Mouse (Mus musculus) heart, embryonic 12.5 days (tissue): ENCODE measurements at regions not wholly inside any gene's neighbourhood (a gene's known extent, or its start where the extent isn't known, plus 50 kb on each side); places are given as distances from the start of the nearest gene placed in this dataset.

Source experiments
- ATAC-seq: fragments of 200-750 bp; cut with Nextera tagmentation; 2 replicates; pipeline ENCODE4 v1.8.0; 2017; ENCODE audit warnings: moderate TSS enrichment, moderate library complexity; ENCODE audit not compliant: insufficient number of reproducible peaks, low FRiP score
- H3K27ac ChIP-seq: fragments of 300-500 bp; sonication (generic); 2 replicates; pipeline ENCODE4 v1.5.1; 2016; ENCODE audit warnings: mild to moderate bottlenecking, moderate library complexity; ENCODE audit not compliant: poor library complexity, severe bottlenecking
- H3K27me3 ChIP-seq: fragments of 300-500 bp; sonication (generic); replicated peaks from 2 replicates; pipeline ENCODE4 v1.6.1; 2016; ENCODE audit warnings: mild to moderate bottlenecking, moderate library complexity
- H3K36me3 ChIP-seq: fragments of 300-500 bp; sonication (generic); 2 replicates; pipeline ENCODE4 v1.6.1; 2016; ENCODE audit warnings: mild to moderate bottlenecking, moderate library complexity
- H3K4me1 ChIP-seq: fragments of 300-500 bp; sonication (generic); replicated peaks from 2 replicates; pipeline ENCODE4 v1.6.1; 2016; ENCODE audit warnings: mild to moderate bottlenecking
- H3K4me2 ChIP-seq: fragments of 300-500 bp; sonication (generic); 2 replicates; pipeline ENCODE4 v1.6.1; 2016; ENCODE audit warnings: mild to moderate bottlenecking, moderate library complexity
- H3K4me3 ChIP-seq: fragments of 300-500 bp; sonication (generic); 2 replicates; pipeline ENCODE4 v1.5.1; 2016; ENCODE audit warnings: mild to moderate bottlenecking
- H3K9ac ChIP-seq: fragments of 300-500 bp; sonication (generic); 2 replicates; pipeline ENCODE4 v1.6.1; 2016; ENCODE audit warnings: mild to moderate bottlenecking, moderate library complexity
- H3K9me3 ChIP-seq: fragments of 300-500 bp; sonication (generic); replicated peaks from 2 replicates; pipeline ENCODE4 v1.6.1; 2016; ENCODE audit warnings: mild to moderate bottlenecking, moderate library complexity
- WGBS: fragments of 180-500 bp; shearing (Covaris S2); methylation state at CpG from one replicate; pipeline ENCODE4 v1.1.7; 2016; 5-methylcytosine and 5-hydroxymethylcytosine counted together

- Histone ChIP-seq H3K27ac (no peak overlapping the region), H3K27me3 (no peaks in the 10 kb centered on the region), H3K4me2 (no peak overlapping the region), H3K4me1 (peaks cover 8% of the 10 kb centered on the region; the same call in 1 of the 2 replicates), H3K9ac (no peak overlapping the region), H3K4me3 (no peak overlapping the region), H3K36me3 (no peaks in the 10 kb centered on the region), H3K9me3 (no peaks in the 10 kb centered on the region)
- no peak for ATAC-seq
- 85% methylated on average over 9 of the region's 9 CpGs for WGBS
These were observed 206.3 kb downstream of the Rpl10-ps3 start for GRCm38 (mm10) chr9:50138341-50138978.

- no peaks in the 10 kb centered on the region for H3K9me3 ChIP-seq
- no peak overlapping the region for H3K9ac ChIP-seq
- no peak for ATAC-seq
- no peaks in the 10 kb centered on the region for H3K27me3 ChIP-seq
- 72% methylated on average over 1 of the region's 1 CpGs for WGBS
- H3K4me1 ChIP-seq: peaks cover 8% of the 10 kb centered on the region; the same call in 1 of the 2 replicates
- no peak overlapping the region for H3K27ac ChIP-seq
- no peaks in the 10 kb centered on the region for H3K36me3 ChIP-seq
- no peak overlapping the region for H3K4me2 ChIP-seq
- no peak overlapping the region for H3K4me3 ChIP-seq
These were observed 208.2 kb downstream of the Rpl10-ps3 start for GRCm38 (mm10) chr9:50136636-50136985.

GRCm38 (mm10) chr9:50135939-50136635 lies 208.7 kb downstream of the Rpl10-ps3 start:
- Histone ChIP-seq H3K27me3 (no peaks in the 10 kb centered on the region), H3K4me1 (peaks cover 4% of the 10 kb centered on the region; the same call in 1 of the 2 replicates), H3K4me2 (no peak overlapping the region), H3K9ac (no peak overlapping the region), H3K9me3 (no peaks in the 10 kb centered on the region), H3K27ac (no peak overlapping the region), H3K4me3 (no peak overlapping the region), H3K36me3 (no peaks in the 10 kb centered on the region)
- 83% methylated on average over 10 of the region's 10 CpGs for WGBS
- ATAC-seq: no peak

- no peak overlapping the region for H3K9ac ChIP-seq
- no peaks in the 10 kb centered on the region for H3K4me1 ChIP-seq
- H3K4me3 ChIP-seq: no peak overlapping the region
- no peak for ATAC-seq
- H3K27me3 ChIP-seq: no peaks in the 10 kb centered on the region
- 56% methylated on average over 4 of the region's 4 CpGs for WGBS
- no peaks in the 10 kb centered on the region for H3K36me3 ChIP-seq
- no peaks in the 10 kb centered on the region for H3K9me3 ChIP-seq
- no peak overlapping the region for H3K4me2 ChIP-seq
- H3K27ac ChIP-seq: no peak overlapping the region
These were observed 220.5 kb downstream of the Rpl10-ps3 start for GRCm38 (mm10) chr9:50124241-50124640.

GRCm38 (mm10) chr9:50120820-50121599 lies 223.8 kb downstream of the Rpl10-ps3 start:
- WGBS: 82% methylated on average over 9 of the region's 9 CpGs
- H3K9ac ChIP-seq: no peak overlapping the region

GRCm38 (mm10) chr9:50119412-50119811 lies 225.4 kb downstream of the Rpl10-ps3 start:
- Histone ChIP-seq H3K9ac (no peak overlapping the region), H3K4me3 (no peak overlapping the region), H3K27ac (no peak overlapping the region), H3K9me3 (no peaks in the 10 kb centered on the region), H3K4me2 (no peak overlapping the region), H3K4me1 (no peaks in the 10 kb centered on the region), H3K27me3 (no peaks in the 10 kb centered on the region), H3K36me3 (no peaks in the 10 kb centered on the region)
- ATAC-seq: no peak
- 83% methylated on average over 5 of the region's 5 CpGs for WGBS

More at GRCm38 (mm10) chr9:50120820-50121599, 223.8 kb downstream of the Rpl10-ps3 start:
- Histone ChIP-seq H3K9me3 (no peaks in the 10 kb centered on the region), H3K27me3 (no peaks in the 10 kb centered on the region), H3K4me1 (no peaks in the 10 kb centered on the region), H3K36me3 (no peaks in the 10 kb centered on the region), H3K4me2 (no peak overlapping the region), H3K27ac (no peak overlapping the region), H3K4me3 (no peak overlapping the region)
- no peak for ATAC-seq

- Histone ChIP-seq H3K9me3 (no peaks in the 10 kb centered on the region), H3K4me3 (no peak overlapping the region), H3K27me3 (no peaks in the 10 kb centered on the region), H3K9ac (no peak overlapping the region), H3K36me3 (no peaks in the 10 kb centered on the region), H3K27ac (no peak overlapping the region), H3K4me1 (no peaks in the 10 kb centered on the region), H3K4me2 (no peak overlapping the region)
- ATAC-seq: no peak
- 79% methylated on average over 6 of the region's 6 CpGs for WGBS
These were observed 226.2 kb downstream of the Rpl10-ps3 start for GRCm38 (mm10) chr9:50118578-50118977.

GRCm38 (mm10) chr9:50106551-50106950 lies 238.2 kb downstream of the Rpl10-ps3 start:
- Histone ChIP-seq H3K27ac (no peak overlapping the region), H3K4me3 (no peak overlapping the region), H3K4me2 (no peak overlapping the region), H3K4me1 (no peaks in the 10 kb centered on the region), H3K9me3 (no peaks in the 10 kb centered on the region), H3K9ac (no peak overlapping the region), H3K27me3 (no peaks in the 10 kb centered on the region), H3K36me3 (no peaks in the 10 kb centered on the region)
- WGBS: 69% methylated on average over 4 of the region's 4 CpGs
- no peak for ATAC-seq

- WGBS: 50% methylated on average over 1 of the region's 1 CpGs
- Histone ChIP-seq H3K4me2 (no peak overlapping the region), H3K27ac (no peak overlapping the region), H3K36me3 (no peaks in the 10 kb centered on the region), H3K9me3 (no peaks in the 10 kb centered on the region), H3K4me1 (no peaks in the 10 kb centered on the region), H3K4me3 (no peak overlapping the region), H3K9ac (no peak overlapping the region), H3K27me3 (no peaks in the 10 kb centered on the region)
- ATAC-seq: no peak
These were observed 242.0 kb downstream of the Rpl10-ps3 start for GRCm38 (mm10) chr9:50102766-50103165.

- no peak for ATAC-seq
- no peaks in the 10 kb centered on the region for H3K36me3 ChIP-seq
- 43% methylated on average over 1 of the region's 1 CpGs for WGBS
These were observed 243.7 kb downstream of the Rpl10-ps3 start for GRCm38 (mm10) chr9:50101061-50101460.

GRCm38 (mm10) chr9:50090968-50091367 lies 253.8 kb downstream of the Rpl10-ps3 start:
- H3K36me3 ChIP-seq: no peaks in the 10 kb centered on the region
- H3K4me1 ChIP-seq: no peaks in the 10 kb centered on the region
- H3K27me3 ChIP-seq: no peaks in the 10 kb centered on the region
- H3K27ac ChIP-seq: no peak overlapping the region
- H3K4me3 ChIP-seq: no peak overlapping the region
- WGBS: 77% methylated on average over 8 of the region's 8 CpGs
- no peaks in the 10 kb centered on the region for H3K9me3 ChIP-seq
- H3K4me2 ChIP-seq: no peak overlapping the region
- ATAC-seq: no peak
- H3K9ac ChIP-seq: no peak overlapping the region

More at GRCm38 (mm10) chr9:50101061-50101460, 243.7 kb downstream of the Rpl10-ps3 start:
- Histone ChIP-seq H3K27me3 (no peaks in the 10 kb centered on the region), H3K27ac (no peak overlapping the region), H3K9me3 (no peaks in the 10 kb centered on the region), H3K4me2 (no peak overlapping the region), H3K9ac (no peak overlapping the region), H3K4me3 (no peak overlapping the region), H3K4me1 (no peaks in the 10 kb centered on the region)
